Mouse (Mus musculus) 3T3-L1 (cell line): ENCODE results near the gene Tomm40.
A peak's percentile ranks its signal among the peaks of the same experiment; 100 is the strongest.

Experiments used
- DNase-seq: peaks from one replicate; pipeline ENCODE4 v3.0.0-alpha.2; 2015; ENCODE audit warnings: low read depth, low spot score

Tomm40 gene

GRCm38 (mm10) chr7:19715239-19716054 lies at the start of gene Tomm40:
TSS of gene Tomm40 (minus strand) at chr7:19715438.
- DNase-seq: peak; percentile 99

DNA sequence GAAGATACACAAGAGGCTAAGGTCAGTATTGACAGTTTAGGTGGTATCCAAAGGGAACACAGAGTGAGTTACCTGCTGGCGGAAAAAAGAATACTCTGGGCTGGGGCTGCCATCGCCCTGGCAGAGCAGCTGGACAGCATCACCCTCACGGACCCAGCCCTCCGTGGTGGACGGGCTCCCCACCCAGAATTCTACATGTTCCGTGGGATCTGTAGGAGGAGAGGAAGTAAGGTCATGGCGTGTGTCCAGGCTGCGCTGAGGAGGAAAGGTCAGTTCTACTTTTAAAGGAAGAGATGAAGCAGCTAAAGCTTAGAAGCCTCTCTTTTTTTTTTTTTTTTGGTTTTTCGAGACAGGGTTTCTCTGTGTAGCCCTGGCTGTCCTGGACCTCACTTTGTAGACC lies 49.3 kb upstream of the Tomm40 start:
- no peak for DNase-seq

GRCm38 (mm10) chr7:19763829-19764477 lies 48.7 kb upstream of the Tomm40 start:
- no peak for DNase-seq

GRCm38 (mm10) chr7:19762283-19762682 lies 47.0 kb upstream of the Tomm40 start:
- no peak for DNase-seq

GRCm38 (mm10) chr7:19760021-19760420 lies 44.8 kb upstream of the Tomm40 start:
- no peak for DNase-seq

DNA sequence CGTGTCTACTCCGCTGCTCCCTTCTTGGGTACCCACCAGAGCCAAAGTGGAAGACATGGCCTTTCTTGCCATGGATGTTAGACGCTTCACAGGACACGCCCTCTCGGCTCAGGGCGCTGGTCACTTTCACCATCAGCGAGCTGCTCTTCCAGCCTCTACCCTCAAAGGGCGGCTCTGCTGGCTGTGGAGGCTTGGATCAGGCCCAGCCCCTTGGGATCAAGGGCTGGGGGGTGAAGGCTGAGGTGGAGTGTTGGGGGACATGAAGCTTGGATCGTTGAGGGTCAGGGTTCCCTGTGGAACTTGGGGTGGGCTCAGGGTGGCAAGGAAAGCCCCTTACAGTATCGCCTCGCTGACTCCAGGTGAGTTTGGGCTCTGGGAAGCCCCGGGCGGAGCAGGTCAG lies 43.4 kb upstream of the Tomm40 start:
- DNase-seq: no peak

GRCm38 (mm10) chr7:19755851-19756786 lies 40.9 kb upstream of the Tomm40 start:
- DNase-seq: no peak

DNA sequence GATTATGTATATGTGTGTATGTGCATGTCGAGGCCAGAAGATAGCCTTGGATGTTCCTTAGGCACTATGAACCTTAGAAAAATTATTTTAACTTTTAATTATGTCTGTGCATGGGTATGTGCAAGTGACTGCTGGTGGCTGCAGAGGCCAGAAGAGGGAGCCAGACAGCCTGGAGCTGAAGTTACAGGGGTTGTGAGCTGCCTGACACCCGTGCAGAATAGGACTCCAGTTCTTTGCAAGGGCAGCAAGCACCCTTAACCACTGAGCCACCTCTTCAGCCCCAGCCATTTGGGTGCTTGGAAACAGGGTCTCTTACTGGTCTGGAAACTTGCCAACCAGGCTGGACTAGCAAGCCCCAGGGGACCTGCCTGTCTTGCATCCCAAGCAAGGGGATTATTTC lies 39.8 kb upstream of the Tomm40 start:
- no peak for DNase-seq

- no peak for DNase-seq
These were observed 38.8 kb upstream of the Tomm40 start for GRCm38 (mm10) chr7:19754065-19754464.

DNA sequence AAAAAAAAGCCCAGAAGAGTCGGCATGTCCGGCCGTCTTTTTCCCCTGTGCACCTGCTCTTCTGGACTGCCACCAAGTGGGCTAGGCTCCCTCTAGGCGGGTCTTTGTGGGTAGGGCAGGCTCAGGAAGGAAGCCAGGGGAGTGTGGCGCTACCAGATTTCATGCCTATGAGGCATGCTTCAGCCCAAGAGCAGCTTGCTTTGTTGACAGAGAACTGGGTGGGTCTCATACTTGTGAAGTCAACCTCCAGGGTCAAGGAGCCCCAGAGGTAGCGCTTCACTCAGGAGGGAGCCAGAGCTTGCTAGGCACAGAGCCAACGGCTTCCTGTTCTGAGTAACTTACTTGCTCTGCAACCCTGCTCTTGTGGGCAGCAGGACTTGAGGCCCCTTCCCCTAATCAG lies 38.3 kb upstream of the Tomm40 start:
- no peak for DNase-seq

DNA sequence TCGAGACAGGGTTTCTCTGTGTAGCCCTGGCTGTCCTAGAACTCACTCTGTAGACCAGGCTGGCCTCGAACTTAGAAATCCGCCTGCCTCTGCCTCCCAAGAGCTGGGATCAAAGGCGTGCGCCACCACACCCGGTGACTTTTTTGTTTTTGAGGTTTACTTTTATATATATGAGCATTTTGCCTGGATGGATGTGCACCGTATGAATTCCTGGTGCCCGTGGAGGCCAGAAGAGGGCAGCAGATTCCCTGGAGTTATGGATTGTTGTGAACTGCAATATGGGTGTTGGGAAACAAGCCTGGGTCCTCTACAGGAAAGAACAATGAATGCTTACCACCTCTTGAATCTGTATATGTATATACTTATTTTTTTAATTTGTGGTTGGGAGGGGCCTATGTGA lies 37.4 kb upstream of the Tomm40 start:
- no peak for DNase-seq

DNA sequence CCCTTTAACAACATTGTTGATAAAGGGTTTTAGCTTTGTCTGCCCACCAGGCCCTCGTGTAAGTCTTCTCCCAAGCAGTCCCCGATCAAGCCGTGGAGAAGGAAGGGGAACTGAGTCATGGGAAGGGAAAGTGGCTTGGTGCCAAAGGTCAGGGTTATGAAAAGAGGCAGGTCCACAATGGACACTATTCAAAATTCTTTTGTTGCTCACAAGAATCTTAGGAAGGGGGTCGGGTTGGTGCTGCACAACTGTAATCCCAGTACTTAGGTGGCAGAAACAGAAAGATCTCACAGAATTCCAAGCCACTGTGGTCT lies 35.8 kb upstream of the Tomm40 start:
- no peak for DNase-seq

GRCm38 (mm10) chr7:19750217-19751069 lies 35.2 kb upstream of the Tomm40 start, which contains the start of gene Nectin2:
TSS of gene Nectin2 (minus strand) at chr7:19750483.
- peak; percentile 89 for DNase-seq

DNA sequence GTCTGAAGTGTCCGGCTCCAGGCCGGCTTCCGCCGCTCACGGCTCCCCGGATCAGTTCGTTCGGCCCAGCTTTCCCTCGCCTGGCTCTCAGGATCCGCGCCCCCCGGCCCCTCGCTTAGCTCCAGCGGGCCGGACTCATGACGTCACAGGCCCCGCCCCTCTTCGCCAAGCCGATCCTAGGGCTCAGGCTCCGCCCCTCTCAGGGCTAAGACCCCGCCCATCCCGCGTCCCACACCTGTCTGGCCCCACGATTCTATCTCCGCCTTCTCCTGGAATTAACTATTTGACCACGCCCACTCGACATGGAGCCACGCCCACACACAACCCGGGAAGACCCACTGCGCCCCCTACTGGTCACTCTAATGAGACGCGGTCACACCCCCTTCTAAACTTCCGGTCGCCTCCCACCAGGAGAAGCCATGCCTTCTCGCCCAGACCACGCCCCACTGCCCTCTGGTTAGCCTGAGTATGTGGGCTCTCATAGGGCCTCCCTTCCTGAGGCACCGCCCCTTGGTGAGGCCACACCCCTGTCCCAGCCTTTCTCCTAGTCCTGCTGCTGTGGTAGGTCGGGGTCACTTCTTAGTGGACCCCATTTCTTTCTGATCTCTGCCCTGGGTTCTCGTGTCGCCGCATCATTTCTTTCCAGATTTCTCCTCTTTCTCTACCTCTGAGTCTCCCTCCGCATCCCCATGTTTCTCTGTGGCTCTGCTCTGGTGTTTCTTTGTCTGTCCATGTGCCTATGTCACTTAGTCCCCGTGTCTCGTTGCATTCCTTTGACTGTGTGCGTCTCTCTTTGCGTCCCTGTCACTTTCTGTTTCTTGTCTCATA lies 34.4 kb upstream of the Tomm40 start:
- DNase-seq: peak; percentile 98

- DNase-seq: peak; percentile 31
These were observed 33.3 kb upstream of the Tomm40 start for GRCm38 (mm10) chr7:19748219-19749195.

- DNase-seq: peak; percentile 31
These were observed 32.4 kb upstream of the Tomm40 start for GRCm38 (mm10) chr7:19747420-19748218.

DNA sequence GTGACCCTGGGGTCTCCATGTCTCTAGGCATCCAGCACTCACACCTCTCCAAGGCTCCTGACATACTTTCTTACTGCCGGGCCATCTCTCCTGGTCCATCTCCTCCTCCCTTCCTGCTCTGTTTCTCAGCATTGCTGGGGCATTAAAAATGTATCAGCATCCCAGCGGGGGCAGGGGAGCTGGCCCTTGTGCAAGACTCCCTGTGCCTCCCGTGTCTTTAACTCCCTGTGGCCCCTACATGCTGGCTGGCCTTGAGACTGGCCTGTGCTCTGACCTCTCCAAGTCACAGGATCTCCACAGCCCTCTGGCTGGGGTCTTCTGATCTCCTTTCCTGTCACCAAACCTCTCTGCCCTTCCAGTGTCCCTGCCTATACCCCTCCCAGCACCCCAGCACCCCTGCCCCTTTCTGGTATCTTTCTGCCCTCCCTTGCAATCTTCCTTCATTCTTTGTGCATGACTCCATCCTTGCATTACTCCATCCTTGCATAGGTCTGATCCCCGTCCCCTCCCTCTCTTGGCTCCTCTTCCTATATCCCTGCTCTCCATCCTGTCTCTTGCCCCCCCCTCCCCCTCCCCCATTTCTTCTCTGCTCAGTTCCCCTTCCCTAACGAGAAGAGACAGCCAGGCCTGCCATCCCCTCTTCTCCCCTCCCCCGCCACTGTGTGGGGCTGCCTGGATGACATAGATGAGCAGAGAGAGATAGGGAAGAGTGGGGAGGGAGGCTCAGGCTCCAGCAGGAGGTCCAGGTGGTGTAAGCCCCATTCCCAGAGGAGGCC lies 31.4 kb upstream of the Tomm40 start:
- DNase-seq: peak; percentile 61
